Mouse (Mus musculus) megakaryocyte, embryonic 14.5 days (primary cell): ENCODE measurements around the gene Phactr1.

ENCODE experiments used
- FLI1 ChIP-seq: IDR thresholded peaks from 2 replicates; pipeline ENCODE4 v1.6.1; 2012; ENCODE audit warnings: low read length, inconsistent platforms, mixed read lengths
- GATA1 ChIP-seq: IDR thresholded peaks from 3 replicates; pipeline ENCODE4 v1.6.1; 2012; ENCODE audit warnings: mixed read lengths, low read length, inconsistent platforms, borderline replicate concordance

GRCm38 (mm10) chr13:42989481-42989880 lies 309.1 kb downstream of the Phactr1 start:
- TF ChIP-seq GATA1, result no peak
- no peak for TF ChIP-seq FLI1
